Mouse (Mus musculus) MEL (cell line): ENCODE measurements around the gene Grm7. TPM values are rescaled to one million over a fixed set of nuclear protein-coding genes. Genes with fewer than 3 reads are reported as not detected.

Source experiments
- DNase-seq: peaks from one replicate; pipeline ENCODE4 v3.0.0; 2011; ENCODE audit warnings: low read depth, low spot score
- H3K27ac ChIP-seq: 2 replicates; pipeline ENCODE4 v1.5.1; 2012; ENCODE audit warnings: low read depth, mild to moderate bottlenecking, control low read depth, low read length, moderate library complexity; ENCODE audit not compliant: control insufficient read depth
- H3K27me3 ChIP-seq, 2 experiments: fragments of 150-350 bp in 1 of 2; sonication (generic) in 1 of 2; 2 replicates each; pipeline ENCODE4 v1.6.1; 2012; ENCODE audit warnings: low read length in 2 of 2, mild to moderate bottlenecking in 2 of 2, improper control_type of control experiment in 1 of 2, moderate library complexity in 1 of 2; ENCODE audit not compliant: insufficient read depth in 2 of 2, control insufficient read depth in 1 of 2
- H3K36me3 ChIP-seq, 2 experiments: 2 replicates each; pipeline ENCODE4 v1.6.1; 2012 to 2014; ENCODE audit warnings: low read length in 2 of 2, improper control_type of control experiment in 1 of 2, inconsistent platforms in 1 of 2, mild to moderate bottlenecking in 1 of 2; ENCODE audit not compliant: insufficient read depth in 2 of 2, control insufficient read depth in 1 of 2
- H3K4me1 ChIP-seq, 2 experiments: fragments of 150-350 bp in 1 of 2; sonication (generic) in 1 of 2; 2 replicates each; pipeline ENCODE4 v1.6.1; 2012; ENCODE audit warnings: low read length in 2 of 2, improper control_type of control experiment in 1 of 2, mild to moderate bottlenecking in 1 of 2; ENCODE audit not compliant: insufficient read depth in 2 of 2, control insufficient read depth in 1 of 2
- H3K4me3 ChIP-seq, 2 experiments: fragments of 150-350 bp in 1 of 2; sonication (generic) in 1 of 2; 2 replicates each; pipeline ENCODE4 v1.5.1; 2012; ENCODE audit warnings: low read depth in 2 of 2, low read length in 2 of 2, mild to moderate bottlenecking in 2 of 2, moderate library complexity in 2 of 2, control low read depth in 1 of 2, improper control_type of control experiment in 1 of 2; ENCODE audit not compliant: control insufficient read depth in 1 of 2, insufficient read depth in 1 of 2
- H3K79me2 ChIP-seq: 2 replicates; pipeline ENCODE4 v1.6.1; 2012; ENCODE audit warnings: mild to moderate bottlenecking, low read length, moderate library complexity; ENCODE audit not compliant: control insufficient read depth, poor library complexity, insufficient read depth
- H3K9ac ChIP-seq: 2 replicates; pipeline ENCODE4 v1.6.1; 2012; ENCODE audit warnings: low read depth, mild to moderate bottlenecking, control low read depth, low read length, moderate library complexity; ENCODE audit not compliant: control insufficient read depth, poor library complexity, severe bottlenecking
- H3K9me3 ChIP-seq: fragments of 150-350 bp; sonication (generic); replicated peaks from 2 replicates; pipeline ENCODE4 v1.6.1; 2012; ENCODE audit warnings: mild to moderate bottlenecking, low read length, improper control_type of control experiment, moderate library complexity; ENCODE audit not compliant: insufficient read depth
- BHLHE40 ChIP-seq: IDR thresholded peaks from 2 replicates; pipeline ENCODE4 v1.6.1; 2012; ENCODE audit warnings: low read depth, mild to moderate bottlenecking, inconsistent platforms, low read length, improper control_type of control experiment, borderline replicate concordance
- CHD2 ChIP-seq: IDR thresholded peaks from 2 replicates; pipeline ENCODE4 v1.6.1; 2011; ENCODE audit warnings: low read length, improper control_type of control experiment
- ELF1 ChIP-seq: IDR thresholded peaks from 2 replicates; pipeline ENCODE4 v1.6.1; 2014; ENCODE audit warnings: low read depth, mild to moderate bottlenecking, inconsistent platforms, low read length, improper control_type of control experiment, moderate library complexity
- EP300 ChIP-seq, 2 experiments: IDR thresholded peaks; 2 replicates each; pipeline ENCODE4 v1.6.1; 2011; ENCODE audit warnings: improper control_type of control experiment in 2 of 2, low read length in 2 of 2, low read depth in 1 of 2, mild to moderate bottlenecking in 1 of 2
- ETS1 ChIP-seq: IDR thresholded peaks from 2 replicates; pipeline ENCODE4 v1.6.1; 2012; ENCODE audit warnings: low read depth, mild to moderate bottlenecking, inconsistent platforms, low read length, improper control_type of control experiment, moderate library complexity
- GATA1 ChIP-seq: IDR thresholded peaks from 2 replicates; pipeline ENCODE4 v1.6.1; 2011; ENCODE audit warnings: low read depth, low read length, improper control_type of control experiment
- HCFC1 ChIP-seq: IDR thresholded peaks from 2 replicates; pipeline ENCODE4 v1.6.1; 2012; ENCODE audit warnings: low read depth, mild to moderate bottlenecking, inconsistent platforms, low read length, improper control_type of control experiment, moderate library complexity
- JUND ChIP-seq: IDR thresholded peaks from 2 replicates; pipeline ENCODE4 v1.6.1; 2011; ENCODE audit warnings: low read depth, mild to moderate bottlenecking, improper control_type of control experiment, low read length
- KAT2A ChIP-seq: conservative IDR thresholded peaks from 2 replicates; pipeline ENCODE4 v1.6.1; 2012; ENCODE audit warnings: low read depth, low read length, improper control_type of control experiment, inconsistent platforms
- MAX ChIP-seq: IDR thresholded peaks from 2 replicates; pipeline ENCODE4 v1.6.1; 2011; ENCODE audit warnings: low read length, improper control_type of control experiment
- MAZ ChIP-seq: IDR thresholded peaks from 2 replicates; pipeline ENCODE4 v1.6.1; 2012; ENCODE audit warnings: low read depth, mild to moderate bottlenecking, inconsistent platforms, low read length, improper control_type of control experiment
- MEF2A ChIP-seq: IDR thresholded peaks from 2 replicates; pipeline ENCODE4 v1.6.1; 2014; ENCODE audit warnings: low read depth, mild to moderate bottlenecking, inconsistent platforms, low read length, improper control_type of control experiment; ENCODE audit not compliant: poor library complexity, insufficient replicate concordance, severe bottlenecking; ENCODE audit errors: extremely low read depth
- MXI1 ChIP-seq: IDR thresholded peaks from 2 replicates; pipeline ENCODE4 v1.6.1; 2011; ENCODE audit warnings: mild to moderate bottlenecking, low read depth, low read length, improper control_type of control experiment
- MYC ChIP-seq: IDR thresholded peaks from 2 replicates; pipeline ENCODE4 v1.6.1; 2011; ENCODE audit warnings: low read depth, mild to moderate bottlenecking, low read length, improper control_type of control experiment, moderate library complexity
- NELFE ChIP-seq: IDR thresholded peaks from 2 replicates; pipeline ENCODE4 v1.6.1; 2011; ENCODE audit warnings: low read depth, low read length, improper control_type of control experiment
- RCOR1 ChIP-seq: IDR thresholded peaks from 2 replicates; pipeline ENCODE4 v1.6.1; 2012; ENCODE audit warnings: low read depth, mild to moderate bottlenecking, inconsistent platforms, low read length, improper control_type of control experiment
- TAL1 ChIP-seq: IDR thresholded peaks from 2 replicates; pipeline ENCODE4 v1.6.1; 2012; ENCODE audit warnings: mild to moderate bottlenecking, inconsistent platforms, low read length, moderate library complexity, mixed read lengths
- TBP ChIP-seq: IDR thresholded peaks from 2 replicates; pipeline ENCODE4 v1.8.0; 2011; ENCODE audit warnings: low read depth, low read length, improper control_type of control experiment
- TCF12 ChIP-seq: IDR thresholded peaks from 2 replicates; pipeline ENCODE4 v1.6.1; 2014; ENCODE audit warnings: low read depth, mild to moderate bottlenecking, inconsistent platforms, low read length, improper control_type of control experiment, moderate library complexity
- UBTF ChIP-seq: IDR thresholded peaks from 2 replicates; pipeline ENCODE4 v1.6.1; 2012; ENCODE audit warnings: low read depth, mild to moderate bottlenecking, inconsistent platforms, low read length, improper control_type of control experiment, moderate library complexity, borderline replicate concordance; ENCODE audit not compliant: insufficient read depth
- USF1 ChIP-seq: IDR thresholded peaks from 2 replicates; pipeline ENCODE4 v1.6.1; 2014; ENCODE audit warnings: low read depth, mild to moderate bottlenecking, inconsistent platforms, low read length, improper control_type of control experiment, moderate library complexity
- ZC3H11A ChIP-seq: IDR thresholded peaks from 2 replicates; pipeline ENCODE4 v1.6.1; 2012; ENCODE audit warnings: low read depth, mild to moderate bottlenecking, inconsistent platforms, low read length, improper control_type of control experiment
- ZKSCAN1 ChIP-seq: IDR thresholded peaks from 2 replicates; pipeline ENCODE4 v1.6.1; 2012; ENCODE audit warnings: low read depth, mild to moderate bottlenecking, inconsistent platforms, low read length, improper control_type of control experiment, moderate library complexity
- ZNF384 ChIP-seq: IDR thresholded peaks from 2 replicates; pipeline ENCODE4 v1.6.1; 2012; ENCODE audit warnings: low read depth, mild to moderate bottlenecking, inconsistent platforms, low read length, improper control_type of control experiment
- polyA plus RNA-seq, 2 experiments: library from polyadenylated mRNA; stranded (reverse) in 1 of 2; unstranded in 1 of 2; fragments of >175 nt in 1 of 2; fragments of >200 nt in 1 of 2; gene quantifications; 2 replicates each; pipeline versions ENCODE4 v1.2.1 to v1.2.4; 2012; ENCODE audit warnings: low replicate concordance in 2 of 2, low read depth in 1 of 2; ENCODE audit not compliant: insufficient read length in 2 of 2, insufficient read depth in 1 of 2, missing spikeins in 1 of 2
- total RNA-seq: library from RNA; depleted of rRNA; stranded (reverse); fragments of 300-350 nt; gene quantifications from 2 replicates; pipeline ENCODE4 v1.2.3, GENCODE M21; 2012

Gene Grm7
- total and polyA plus RNA-seq, 3 experiments: not detected

DNA sequence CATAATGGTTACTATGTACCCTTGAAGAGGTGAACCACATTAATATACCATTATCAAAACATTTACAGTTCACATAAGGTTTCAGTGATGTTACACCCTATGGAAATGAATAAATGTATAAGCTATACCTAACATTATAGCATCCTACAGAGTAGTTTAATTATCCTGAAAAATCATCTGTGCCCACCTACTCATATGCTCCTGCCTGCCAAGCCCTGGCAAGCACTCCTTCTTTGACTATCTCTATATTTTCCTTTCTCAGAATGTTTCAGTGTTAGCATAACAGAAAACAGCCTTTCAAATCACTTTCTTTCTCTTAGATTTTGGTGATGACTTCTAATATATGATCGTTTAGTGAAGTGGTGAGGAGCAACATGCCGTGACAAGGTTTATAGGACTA, 147.3 kb downstream of the Grm7 start:
- H3K9ac ChIP-seq: no peak overlapping the region
- H3K36me3 ChIP-seq: no peaks in the 10 kb centered on the region
- TF ChIP-seq USF1: no peak
- TF ChIP-seq MAZ: no peak
- no peak for TF ChIP-seq MEF2A
- no peak for TF ChIP-seq ZKSCAN1
- TF ChIP-seq GATA1: no peak
- TF ChIP-seq KAT2A: no peak
- TF ChIP-seq ZC3H11A: no peak
- TF ChIP-seq CHD2: no peak
- no peak for TF ChIP-seq UBTF
- no peak for TF ChIP-seq MXI1
- no peak for TF ChIP-seq ETS1
- no peak for TF ChIP-seq RCOR1
- no peak for TF ChIP-seq MYC
- no peak for TF ChIP-seq HCFC1
- no peak for TF ChIP-seq ELF1
- no peak for TF ChIP-seq EP300 (IDR thresholded peaks at IDR 0.05; ENCODE audit: low read depth in 1 of 2, low read length in 2 of 2)
- no peak for TF ChIP-seq TAL1
- TF ChIP-seq MAX: no peak
- TF ChIP-seq BHLHE40: no peak
- no peak for TF ChIP-seq NELFE
- no peaks in the 10 kb centered on the region for H3K9me3 ChIP-seq
- no peak overlapping the region for H3K27ac ChIP-seq
- H3K27me3 ChIP-seq: no peaks in the 10 kb centered on the region
- H3K4me1 ChIP-seq: no peaks in the 10 kb centered on the region
- no peak for DNase-seq
- no peaks in the 10 kb centered on the region for H3K79me2 ChIP-seq
- H3K4me3 ChIP-seq: no peak overlapping the region

GRCm38 (mm10) chr6:110807481-110807880, 162.1 kb downstream of the Grm7 start:
- Histone ChIP-seq H3K9me3 (no peaks in the 10 kb centered on the region), H3K4me3 (no peak overlapping the region), H3K79me2 (no peaks in the 10 kb centered on the region), H3K36me3 (no peaks in the 10 kb centered on the region), H3K27me3 (no peaks in the 10 kb centered on the region), H3K4me1 (no peaks in the 10 kb centered on the region), H3K27ac (no peak overlapping the region), H3K9ac (no peak overlapping the region)
- TF ChIP-seq JUND: no peak
- no peak for TF ChIP-seq TCF12
- TF ChIP-seq UBTF: no peak
- TF ChIP-seq MYC: no peak
- no peak for TF ChIP-seq ZC3H11A
- TF ChIP-seq CHD2: no peak
- TF ChIP-seq ZNF384: no peak
- TF ChIP-seq TBP: no peak
- no peak for DNase-seq
